Comparison of ENCODE assay signal across 8 mouse cellular contexts in the genomic region with DNA sequence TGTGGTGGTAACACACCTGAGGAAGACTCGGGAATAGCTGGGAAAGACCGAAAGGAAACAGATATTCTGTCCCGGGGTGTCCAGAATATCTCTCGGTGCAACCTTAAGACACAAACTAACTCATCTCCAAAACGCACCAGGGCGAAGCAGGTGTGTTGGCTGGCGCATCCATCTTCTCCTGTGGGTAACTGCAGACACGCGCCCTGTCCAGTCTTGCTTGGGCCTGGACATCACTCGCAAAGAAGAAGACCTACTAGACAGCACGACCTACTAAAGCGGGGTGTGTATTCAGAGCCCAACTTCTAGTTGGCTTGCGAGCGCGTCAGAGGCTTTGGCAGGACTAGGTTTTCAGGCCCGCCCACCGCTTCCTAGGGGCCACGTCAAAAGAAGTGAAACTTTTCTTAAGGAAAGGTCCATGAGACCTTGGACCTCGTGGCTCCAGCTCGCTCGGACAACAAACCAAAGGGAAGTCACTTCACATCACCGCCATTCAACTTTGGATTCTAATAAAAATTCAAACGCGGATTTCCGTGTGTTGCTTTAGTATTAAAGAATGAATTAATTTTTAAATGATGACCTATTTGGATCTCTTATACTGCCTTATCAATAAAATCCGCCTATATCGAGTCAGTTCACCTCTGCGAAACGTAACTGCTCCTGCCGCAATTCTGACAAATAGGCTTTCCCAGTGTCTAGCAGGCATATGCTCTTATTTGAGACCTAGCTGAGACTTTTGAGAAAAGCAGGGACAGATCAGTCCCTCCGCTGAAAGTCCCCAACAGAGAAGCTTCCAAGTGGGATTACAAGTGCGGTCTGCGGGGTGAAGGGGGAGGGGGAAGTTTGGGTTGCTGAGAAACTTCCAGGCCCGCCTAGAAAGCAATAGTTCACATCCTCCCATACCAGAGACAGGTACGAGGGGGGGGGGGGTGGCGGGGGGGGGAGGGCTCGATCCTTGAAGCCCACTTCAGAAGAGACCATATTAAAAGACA. TPM values are rescaled to one million over a fixed set of nuclear protein-coding genes. Genes with fewer than 3 reads are reported as not detected.
DNase-seq lines count a peak whose midpoint lies in the region; ATAC-seq and TF ChIP-seq lines count a peak whose summit lies in the region.

No protein-coding gene starts in this region.

- peaks cover 74% of the 10 kb centered on the region for H3K27me3 ChIP-seq in forebrain, embryonic 12.5 days
- peaks cover 87% of the 10 kb centered on the region for H3K27me3 ChIP-seq in limb, embryonic 15.5 days

- no peak overlapping the region for H3K9ac ChIP-seq in forebrain, embryonic 12.5 days
- no peak overlapping the region for H3K9ac ChIP-seq in limb, embryonic 15.5 days

- 2% methylated on average over 37 of the region's 37 CpGs for WGBS in lung, adult 2 months
- WGBS in forebrain, embryonic 12.5 days: under 1% methylated on average over 34 of the region's 37 CpGs
- WGBS in limb, embryonic 15.5 days: 1% methylated on average over 35 of the region's 37 CpGs

- peaks cover 5% of the 10 kb centered on the region; the same call in 1 of the 2 replicates for H3K4me1 ChIP-seq in lung, adult 2 months (ENCODE audit: control insufficient read depth, insufficient read depth, low read length)
- peaks cover 28% of the 10 kb centered on the region for H3K4me1 ChIP-seq in forebrain, embryonic 12.5 days
- peaks cover 22% of the 10 kb centered on the region for H3K4me1 ChIP-seq in limb, embryonic 15.5 days

- TF ChIP-seq POLR2A in lung, adult 2 months (IDR thresholded peaks at IDR 0.05; ENCODE audit: borderline replicate concordance, extremely low read depth, low read depth, low read length): no peak

- no peaks in the 10 kb centered on the region for H3K36me3 ChIP-seq in forebrain, embryonic 12.5 days (replicated peaks)
- H3K36me3 ChIP-seq in limb, embryonic 15.5 days: no peaks in the 10 kb centered on the region

- peak overlapping the region; percentile 73 for H3K4me2 ChIP-seq in forebrain, embryonic 12.5 days
- H3K4me2 ChIP-seq in limb, embryonic 15.5 days: peak overlapping the region; percentile 78

- peak overlapping the region; percentile 42 for H3K4me3 ChIP-seq in lung, adult 2 months (replicated peaks; ENCODE audit: extremely low read depth, low read depth, low read length)
- peak overlapping the region; percentile 41 for H3K4me3 ChIP-seq in forebrain, embryonic 12.5 days (replicated peaks)
- H3K4me3 ChIP-seq in limb, embryonic 15.5 days: peak overlapping the region; percentile 40

- no peaks in the 10 kb centered on the region for H3K9me3 ChIP-seq in forebrain, embryonic 12.5 days
- no peaks in the 10 kb centered on the region for H3K9me3 ChIP-seq in limb, embryonic 15.5 days

- H3K27ac ChIP-seq in forebrain, embryonic 12.5 days: no peak overlapping the region
- H3K27ac ChIP-seq in limb, embryonic 15.5 days: no peak overlapping the region

- no peak for DNase-seq in lung, adult 2 months
- DNase-seq in lung, postnatal 36 days: no peak
- DNase-seq in retina, postnatal 1 day: peak; percentile 43
- no peak for DNase-seq in adrenal gland, adult 8-10 months
- no peak for DNase-seq in cerebellum, adult 18-20 months
- DNase-seq in cerebellum, postnatal 36 days: no peak

- peak; percentile 15; the same call in 1 of the 2 replicates for ATAC-seq in forebrain, embryonic 12.5 days (ENCODE audit: low FRiP score)
- ATAC-seq in limb, embryonic 15.5 days (ENCODE audit: insufficient number of reproducible peaks, low FRiP score, low TSS enrichment, low read depth): no peak

- TF ChIP-seq CTCF in lung, adult 2 months (IDR thresholded peaks at IDR 0.05; ENCODE audit: insufficient read depth, low read length): no peak

RNA-seq across cellular contexts. Expression of a gene that starts 20.7 kb away (rescaled TPM):
- polyA plus RNA-seq in lung, adult 2 months (2012; rRNA removed): 1.9 and 3.6 TPM in 2 replicates
- 18.1 and 18.7 TPM in 2 replicates for polyA plus RNA-seq in forebrain, embryonic 12.5 days (2016; fragmentation: Nextera tagmentation; extraction: Ambion mirVana)
- polyA plus RNA-seq in limb, embryonic 15.5 days (2015; fragmentation: Nextera tagmentation; extraction: Ambion mirVana): 6.6 and 7.3 TPM in 2 replicates
- total RNA-seq in adrenal gland, adult 8-10 months (2022): 10 to 100 TPM in 1 of 4 experiments, 1 to 10 TPM in 3; 6.8 to 29.7 (median 8.4) TPM
